Mouse (Mus musculus): ENCODE measurements around the gene Itpr2. TPM values are rescaled to one million over a fixed set of nuclear protein-coding genes. Genes with fewer than 3 reads are reported as not detected.

Itpr2 gene
- polyA plus RNA-seq, 1 experiment from 2014 or later, result 6.2 TPM

GRCm38 (mm10) chr6:146439071-146439818 lies 62.8 kb downstream of the Itpr2 start:
- DNase-seq (ENCODE audit: low spot score) (no peak), ATAC-seq (ENCODE audit: low FRiP score) (no peak)
- no peaks in the 10 kb centered on the region for H3K9me3 ChIP-seq (ENCODE audit: control insufficient read depth, low read length)
- no peaks in the 10 kb centered on the region for H3K36me3 ChIP-seq (replicated peaks; ENCODE audit: control insufficient read depth, insufficient read depth)
- H3K4me3 ChIP-seq (replicated peaks; ENCODE audit: low read length), result no peak overlapping the region
- no peak overlapping the region for H3K27ac ChIP-seq
- no peaks in the 10 kb centered on the region for H3K4me1 ChIP-seq (replicated peaks; ENCODE audit: control insufficient read depth, insufficient read depth, low read length)
- H3K4me2 ChIP-seq (replicated peaks), result no peak overlapping the region
- WGBS, result 80% methylated on average over 10 of the region's 10 CpGs
- no peaks in the 10 kb centered on the region for H3K27me3 ChIP-seq (ENCODE audit: control insufficient read depth, insufficient read depth, low read length)
- no peak overlapping the region for H3K9ac ChIP-seq

- Histone ChIP-seq H3K27ac (no peak overlapping the region), H3K9ac (no peak overlapping the region), H3K36me3 (replicated peaks; ENCODE audit: control insufficient read depth, insufficient read depth) (no peaks in the 10 kb centered on the region), H3K4me1 (replicated peaks; ENCODE audit: control insufficient read depth, insufficient read depth, low read length) (no peaks in the 10 kb centered on the region), H3K9me3 (ENCODE audit: control insufficient read depth, low read length) (no peaks in the 10 kb centered on the region), H3K27me3 (ENCODE audit: control insufficient read depth, insufficient read depth, low read length) (no peaks in the 10 kb centered on the region), H3K4me3 (replicated peaks; ENCODE audit: low read length) (no peak overlapping the region), H3K4me2 (replicated peaks) (no peak overlapping the region)
- no peak for DNase-seq (ENCODE audit: low spot score)
- WGBS, result 87% methylated on average over 7 of the region's 7 CpGs
- ATAC-seq (ENCODE audit: low FRiP score), result no peak
These were observed 64.0 kb downstream of the Itpr2 start for GRCm38 (mm10) chr6:146438057-146438456.

- H3K9me3 ChIP-seq (ENCODE audit: control insufficient read depth, low read length), result no peaks in the 10 kb centered on the region
- H3K4me2 ChIP-seq (replicated peaks), result no peak overlapping the region
- no peak overlapping the region for H3K27ac ChIP-seq
- no peaks in the 10 kb centered on the region for H3K36me3 ChIP-seq (replicated peaks; ENCODE audit: control insufficient read depth, insufficient read depth)
- DNase-seq (ENCODE audit: low spot score), result no peak
- H3K4me1 ChIP-seq (replicated peaks; ENCODE audit: control insufficient read depth, insufficient read depth, low read length), result no peaks in the 10 kb centered on the region
- H3K9ac ChIP-seq, result no peak overlapping the region
- H3K27me3 ChIP-seq (ENCODE audit: control insufficient read depth, insufficient read depth, low read length), result no peaks in the 10 kb centered on the region
- 48% methylated on average over 12 of the region's 12 CpGs for WGBS
- H3K4me3 ChIP-seq (replicated peaks; ENCODE audit: low read length), result no peak overlapping the region
- peak; percentile 43; the same call in 1 of the 2 replicates for ATAC-seq (ENCODE audit: low FRiP score)
These were observed 65.0 kb downstream of the Itpr2 start for GRCm38 (mm10) chr6:146436916-146437496.

GRCm38 (mm10) chr6:146434217-146434616 lies 67.8 kb downstream of the Itpr2 start:
- Histone ChIP-seq H3K4me2 (replicated peaks) (no peak overlapping the region), H3K4me1 (replicated peaks; ENCODE audit: control insufficient read depth, insufficient read depth, low read length) (no peaks in the 10 kb centered on the region), H3K9me3 (ENCODE audit: control insufficient read depth, low read length) (no peaks in the 10 kb centered on the region), H3K9ac (no peak overlapping the region), H3K4me3 (replicated peaks; ENCODE audit: low read length) (no peak overlapping the region), H3K36me3 (replicated peaks; ENCODE audit: control insufficient read depth, insufficient read depth) (no peaks in the 10 kb centered on the region), H3K27ac (no peak overlapping the region), H3K27me3 (ENCODE audit: control insufficient read depth, insufficient read depth, low read length) (no peaks in the 10 kb centered on the region)
- DNase-seq (ENCODE audit: low spot score) (no peak), ATAC-seq (ENCODE audit: low FRiP score) (no peak)
- 97% methylated on average over 2 of the region's 2 CpGs for WGBS

- DNase-seq (ENCODE audit: low spot score) (no peak), ATAC-seq (ENCODE audit: low FRiP score) (no peak)
- Histone ChIP-seq H3K36me3 (replicated peaks; ENCODE audit: control insufficient read depth, insufficient read depth) (no peaks in the 10 kb centered on the region), H3K4me3 (replicated peaks; ENCODE audit: low read length) (no peak overlapping the region), H3K27ac (no peak overlapping the region), H3K4me2 (replicated peaks) (no peak overlapping the region), H3K27me3 (ENCODE audit: control insufficient read depth, insufficient read depth, low read length) (no peaks in the 10 kb centered on the region), H3K9ac (no peak overlapping the region), H3K9me3 (ENCODE audit: control insufficient read depth, low read length) (no peaks in the 10 kb centered on the region), H3K4me1 (replicated peaks; ENCODE audit: control insufficient read depth, insufficient read depth, low read length) (no peaks in the 10 kb centered on the region)
- WGBS, result 81% methylated on average over 8 of the region's 8 CpGs
These were observed 69.7 kb downstream of the Itpr2 start for GRCm38 (mm10) chr6:146432218-146432865.

- Histone ChIP-seq H3K9ac (no peak overlapping the region), H3K36me3 (replicated peaks; ENCODE audit: control insufficient read depth, insufficient read depth) (no peaks in the 10 kb centered on the region), H3K4me3 (replicated peaks; ENCODE audit: low read length) (no peak overlapping the region), H3K9me3 (ENCODE audit: control insufficient read depth, low read length) (no peaks in the 10 kb centered on the region), H3K27ac (no peak overlapping the region), H3K4me1 (replicated peaks; ENCODE audit: control insufficient read depth, insufficient read depth, low read length) (no peaks in the 10 kb centered on the region), H3K4me2 (replicated peaks) (no peak overlapping the region), H3K27me3 (ENCODE audit: control insufficient read depth, insufficient read depth, low read length) (no peaks in the 10 kb centered on the region)
- 86% methylated on average over 7 of the region's 7 CpGs for WGBS
- ATAC-seq (ENCODE audit: low FRiP score), result no peak
- DNase-seq (ENCODE audit: low spot score), result no peak
These were observed 70.2 kb downstream of the Itpr2 start for GRCm38 (mm10) chr6:146431777-146432176.

- no peak overlapping the region for H3K27ac ChIP-seq
- 58% methylated on average over 9 of the region's 9 CpGs for WGBS
- ATAC-seq (ENCODE audit: low FRiP score), result no peak
These were observed 72.2 kb downstream of the Itpr2 start for GRCm38 (mm10) chr6:146429694-146430380.

GRCm38 (mm10) chr6:146424778-146425177 lies 77.2 kb downstream of the Itpr2 start:
- Histone ChIP-seq H3K27ac (no peak overlapping the region), H3K4me2 (replicated peaks) (no peak overlapping the region), H3K4me1 (replicated peaks; ENCODE audit: control insufficient read depth, insufficient read depth, low read length) (no peaks in the 10 kb centered on the region), H3K9me3 (ENCODE audit: control insufficient read depth, low read length) (no peaks in the 10 kb centered on the region), H3K27me3 (ENCODE audit: control insufficient read depth, insufficient read depth, low read length) (no peaks in the 10 kb centered on the region), H3K9ac (no peak overlapping the region), H3K4me3 (replicated peaks; ENCODE audit: low read length) (no peak overlapping the region), H3K36me3 (replicated peaks; ENCODE audit: control insufficient read depth, insufficient read depth) (no peaks in the 10 kb centered on the region)
- WGBS, result 90% methylated on average over 3 of the region's 3 CpGs
- DNase-seq (ENCODE audit: low spot score) (no peak), ATAC-seq (ENCODE audit: low FRiP score) (no peak)

More at GRCm38 (mm10) chr6:146429694-146430380, 72.2 kb downstream of the Itpr2 start:
- no peak overlapping the region for H3K9ac ChIP-seq
- no peaks in the 10 kb centered on the region for H3K36me3 ChIP-seq (replicated peaks; ENCODE audit: control insufficient read depth, insufficient read depth)
- no peak for DNase-seq (ENCODE audit: low spot score)
- H3K4me3 ChIP-seq (replicated peaks; ENCODE audit: low read length), result no peak overlapping the region
- H3K27me3 ChIP-seq (ENCODE audit: control insufficient read depth, insufficient read depth, low read length), result no peaks in the 10 kb centered on the region
- no peaks in the 10 kb centered on the region for H3K9me3 ChIP-seq (ENCODE audit: control insufficient read depth, low read length)
- no peak overlapping the region for H3K4me2 ChIP-seq (replicated peaks)
- H3K4me1 ChIP-seq (replicated peaks; ENCODE audit: control insufficient read depth, insufficient read depth, low read length), result no peaks in the 10 kb centered on the region

- Histone ChIP-seq H3K9ac (no peak overlapping the region), H3K27ac (no peak overlapping the region), H3K27me3 (ENCODE audit: control insufficient read depth, insufficient read depth, low read length) (no peaks in the 10 kb centered on the region), H3K9me3 (ENCODE audit: control insufficient read depth, low read length) (no peaks in the 10 kb centered on the region), H3K4me2 (replicated peaks) (no peak overlapping the region), H3K4me1 (replicated peaks; ENCODE audit: control insufficient read depth, insufficient read depth, low read length) (no peaks in the 10 kb centered on the region), H3K36me3 (replicated peaks; ENCODE audit: control insufficient read depth, insufficient read depth) (no peaks in the 10 kb centered on the region), H3K4me3 (replicated peaks; ENCODE audit: low read length) (no peak overlapping the region)
- WGBS, result 78% methylated on average over 6 of the region's 6 CpGs
- DNase-seq (ENCODE audit: low spot score) (no peak), ATAC-seq (ENCODE audit: low FRiP score) (no peak)
These were observed 77.7 kb downstream of the Itpr2 start for GRCm38 (mm10) chr6:146424326-146424725.

Measured in hindbrain, embryonic 14.5 days (tissue).